Mouse (Mus musculus) natural killer cell, adult 2 months (primary cell): Measurements from ENCODE around the gene Rps18.

Source experiments
- DNase-seq, 2 experiments: peaks; one replicate each; pipeline ENCODE4 v3.0.0; 2022; ENCODE audit warnings: low spot score in 2 of 2

Gene Rps18

GRCm38 (mm10) chr17:33921361-33921760 is 34.4 kb downstream of the Rps18 start:
- no peak for DNase-seq

DNA sequence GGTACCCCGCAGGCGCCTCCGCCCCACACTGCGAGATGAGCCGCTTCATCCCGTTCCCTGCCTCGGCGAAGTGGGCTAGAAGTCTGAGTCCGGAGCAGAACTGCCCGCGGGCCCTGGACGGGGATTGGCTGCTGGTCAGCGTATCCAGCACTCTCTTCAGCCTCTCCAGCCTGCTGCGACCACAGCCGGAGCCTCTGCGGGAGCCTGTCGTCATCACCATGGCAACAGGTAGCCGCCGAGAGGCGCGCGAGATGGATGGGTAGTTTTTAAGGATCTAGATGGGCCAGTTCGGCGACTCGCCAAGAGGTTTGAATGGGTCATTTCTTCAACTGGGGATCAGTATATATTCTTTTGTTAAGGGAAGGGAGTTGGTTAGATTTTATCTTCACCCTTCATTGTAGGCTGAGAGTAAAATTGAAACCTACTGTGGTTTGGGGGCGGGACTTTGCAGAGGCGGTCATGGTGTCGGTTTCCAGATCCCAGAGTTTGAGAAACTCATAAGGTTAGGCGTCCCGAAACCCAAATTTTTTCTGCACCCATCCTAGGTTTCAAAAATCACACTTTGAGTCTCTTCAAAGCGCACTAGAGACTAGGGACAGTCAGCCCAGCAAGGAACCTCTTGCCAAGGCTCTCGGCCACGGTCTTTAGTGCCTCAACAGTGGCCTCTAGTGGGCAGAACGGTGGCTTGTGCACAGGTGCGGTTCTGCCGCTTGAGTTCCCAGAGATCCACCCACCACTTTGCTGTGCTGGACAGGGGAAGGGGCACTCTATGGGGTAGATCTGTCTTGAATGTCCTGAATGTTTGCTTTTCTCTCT is 35.3 kb downstream of the Rps18 start:
- peak; percentile 82 to 86 for DNase-seq

DNA sequence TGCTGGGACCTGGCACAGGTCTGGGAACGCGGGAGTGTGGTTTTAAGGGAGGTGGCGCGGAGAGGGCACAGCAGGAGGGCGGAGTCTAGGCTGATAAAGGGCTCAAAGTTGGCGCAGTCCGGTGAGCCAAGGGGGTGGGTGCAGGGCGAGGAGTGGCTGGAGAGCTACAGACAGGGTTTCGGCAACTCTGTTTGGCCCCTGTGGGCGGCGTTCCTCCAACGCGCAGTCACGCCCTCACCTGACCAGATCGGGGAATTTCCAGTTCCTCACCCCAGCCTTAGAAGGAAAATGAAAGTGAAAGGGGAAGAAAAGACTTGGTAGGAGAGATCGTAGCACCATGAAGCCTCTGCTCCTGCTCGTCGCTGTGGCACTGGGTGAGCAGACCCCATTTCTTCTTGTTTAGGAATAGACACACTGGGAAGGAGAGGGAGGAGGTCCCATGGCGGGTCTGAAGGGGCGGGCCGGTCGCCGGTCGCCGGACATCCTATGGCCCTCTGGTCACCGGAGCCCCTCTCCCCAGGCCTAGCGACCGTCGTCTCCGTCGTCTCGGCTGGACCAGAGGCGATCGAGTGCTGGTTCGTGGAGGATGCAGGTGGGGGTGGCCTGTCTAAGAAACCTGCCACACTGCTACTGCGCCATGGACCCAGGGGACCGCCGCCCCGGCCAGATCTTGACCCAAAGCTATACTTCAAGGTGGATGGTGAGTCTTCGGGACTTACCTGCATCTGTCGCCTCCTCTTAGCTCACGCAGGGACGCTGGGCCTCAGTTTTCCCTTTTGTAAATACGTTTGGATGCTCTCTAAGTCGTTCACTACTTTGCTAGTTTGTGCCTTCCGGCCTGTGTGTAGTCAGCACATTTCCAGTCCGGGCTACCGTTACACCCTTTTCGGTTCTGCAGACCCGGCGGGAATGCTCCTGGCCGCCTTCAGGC is 36.2 kb downstream of the Rps18 start:
- DNase-seq, result peak; percentile 94 to 95

DNA sequence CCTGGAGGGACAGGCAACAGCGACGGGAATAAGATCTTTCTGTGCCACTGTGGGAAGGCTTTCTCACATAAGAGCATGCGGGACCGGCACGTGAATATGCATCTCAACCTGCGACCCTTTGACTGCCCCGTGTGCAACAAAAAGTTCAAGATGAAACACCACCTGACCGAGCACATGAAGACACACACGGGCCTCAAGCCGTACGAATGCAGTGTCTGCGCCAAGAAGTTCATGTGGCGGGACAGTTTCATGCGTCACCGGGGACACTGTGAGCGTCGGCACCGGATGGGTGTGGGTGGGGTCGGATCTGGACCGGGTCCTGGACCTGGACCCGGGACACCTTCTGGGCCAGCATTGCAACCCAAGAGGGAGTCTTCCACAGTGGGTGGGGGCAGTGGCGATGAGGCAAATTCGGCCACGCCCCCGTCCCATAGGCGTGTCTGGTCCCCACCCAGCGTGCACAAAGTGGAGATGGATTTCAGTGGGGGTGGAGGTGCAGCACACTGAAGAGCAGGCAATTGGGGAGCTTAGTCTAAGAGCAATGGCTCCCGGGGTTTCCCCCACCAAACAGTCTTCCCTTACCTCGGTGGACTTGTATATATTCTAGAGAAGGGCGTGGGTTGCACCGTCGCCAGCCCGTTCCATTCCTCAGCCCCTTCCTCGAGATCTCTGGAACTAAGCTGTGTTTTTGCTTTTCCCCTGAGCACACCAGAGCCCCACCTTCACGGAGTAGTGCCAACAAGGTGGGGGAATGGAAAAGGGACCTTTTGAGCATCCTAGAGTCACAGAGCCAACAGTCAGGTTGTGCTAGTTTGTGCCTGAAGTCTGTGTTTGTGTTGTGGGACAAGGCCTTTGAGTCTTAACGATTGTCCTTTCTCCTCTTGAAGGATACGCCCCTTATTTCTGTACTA is 37.3 kb downstream of the Rps18 start:
- DNase-seq, result no peak

GRCm38 (mm10) chr17:33917656-33918292 is 38.0 kb downstream of the Rps18 start:
- DNase-seq, result no peak

DNA sequence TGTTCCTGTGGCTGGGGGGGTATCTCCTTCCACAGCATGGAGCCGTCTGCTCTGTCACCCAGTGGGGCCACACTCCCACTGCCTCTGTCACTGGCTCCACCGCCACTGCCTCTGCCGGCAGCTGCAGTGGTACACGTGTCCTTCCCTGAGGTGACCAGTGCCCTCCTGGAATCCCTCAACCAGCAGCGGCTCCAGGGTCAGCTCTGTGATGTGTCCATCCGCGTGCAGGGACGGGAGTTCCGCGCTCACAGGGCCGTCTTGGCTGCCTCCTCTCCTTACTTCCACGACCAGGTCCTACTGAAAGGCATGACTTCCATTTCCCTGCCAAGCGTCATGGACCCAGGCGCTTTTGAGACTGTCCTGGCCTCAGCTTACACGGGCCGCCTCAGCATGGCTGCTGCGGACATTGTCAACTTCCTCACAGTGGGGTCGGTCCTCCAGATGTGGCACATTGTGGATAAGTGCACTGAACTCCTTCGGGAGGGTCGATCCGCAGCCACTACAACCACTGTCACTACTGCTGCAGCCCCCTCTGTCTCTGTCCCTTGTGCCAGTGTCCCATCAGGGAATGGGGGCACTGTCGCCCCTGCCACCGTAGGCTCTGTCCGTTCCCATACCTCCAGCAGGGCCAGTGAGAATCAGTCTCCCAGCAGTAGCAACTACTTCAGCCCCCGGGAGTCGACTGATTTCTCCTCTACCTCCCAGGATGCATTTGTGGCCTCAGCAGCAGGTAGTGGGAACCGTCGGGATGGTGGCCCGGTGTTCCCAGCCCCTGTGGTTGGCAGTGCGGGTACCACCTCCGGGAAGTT is 38.8 kb downstream of the Rps18 start:
- DNase-seq, result no peak

DNA sequence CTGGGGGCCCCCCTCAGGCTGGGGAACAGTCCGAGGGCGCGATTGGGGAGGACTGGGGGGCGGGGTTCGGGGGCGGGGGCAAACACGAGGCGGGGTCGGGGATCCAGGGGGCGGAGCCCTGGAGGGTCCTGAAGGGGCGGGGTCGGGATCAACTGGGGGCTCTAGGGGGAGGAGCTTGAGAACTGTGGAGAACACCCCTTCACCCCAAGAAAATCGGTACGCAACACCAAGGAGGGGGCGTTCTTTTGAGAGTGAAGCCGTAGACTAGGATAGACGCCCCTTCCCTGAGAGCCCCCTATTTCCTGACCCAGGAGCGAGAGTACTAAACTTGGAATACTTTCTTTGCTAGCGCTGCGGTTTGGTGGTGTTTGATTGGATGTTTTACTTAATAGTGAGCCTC is 39.5 kb downstream of the Rps18 start:
- no peak for DNase-seq

DNA sequence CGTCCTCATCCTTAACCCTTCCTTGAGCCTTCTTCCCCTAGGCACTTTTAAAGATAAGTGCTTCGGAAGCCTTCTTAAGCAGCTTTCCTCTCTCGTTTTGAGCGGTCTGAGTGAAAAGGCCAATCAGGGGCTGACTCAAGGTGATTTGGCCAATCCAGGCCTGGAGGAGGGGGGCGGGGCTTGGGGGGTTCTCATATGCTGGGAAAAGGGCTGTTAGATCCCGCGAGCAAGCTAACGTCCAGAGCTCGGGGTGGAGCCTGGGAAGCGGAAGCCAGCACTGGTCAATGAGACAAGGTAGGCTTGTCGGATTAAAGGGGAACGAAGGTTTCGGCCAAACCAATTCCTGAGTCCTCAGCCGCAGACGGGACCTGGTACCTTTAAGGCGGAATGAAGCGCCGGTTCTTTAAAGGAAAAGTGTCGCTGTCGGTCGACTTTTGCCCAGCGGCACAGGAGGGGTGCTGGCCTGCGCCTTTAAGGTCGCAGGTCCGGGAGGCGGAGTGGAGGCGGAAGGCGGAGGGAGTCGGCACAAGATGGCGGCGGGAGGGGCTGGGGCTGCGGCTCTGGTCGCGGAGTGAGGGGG is 40.0 kb downstream of the Rps18 start, which contains the start of the genes Tapbp and Zbtb22:
Tapbp (plus strand) TSS at position 229 of the 580 bp plus-strand sequence.
Zbtb22 (plus strand) TSS at position 234 of the 580 bp plus-strand sequence.
- DNase-seq, result peak; percentile 91 to 93

GRCm38 (mm10) chr17:33914969-33915391 is 40.8 kb downstream of the Rps18 start:
- no peak for DNase-seq

- no peak for DNase-seq
Observed at GRCm38 (mm10) chr17:33913905-33914304, 41.9 kb downstream of the Rps18 start.

DNA sequence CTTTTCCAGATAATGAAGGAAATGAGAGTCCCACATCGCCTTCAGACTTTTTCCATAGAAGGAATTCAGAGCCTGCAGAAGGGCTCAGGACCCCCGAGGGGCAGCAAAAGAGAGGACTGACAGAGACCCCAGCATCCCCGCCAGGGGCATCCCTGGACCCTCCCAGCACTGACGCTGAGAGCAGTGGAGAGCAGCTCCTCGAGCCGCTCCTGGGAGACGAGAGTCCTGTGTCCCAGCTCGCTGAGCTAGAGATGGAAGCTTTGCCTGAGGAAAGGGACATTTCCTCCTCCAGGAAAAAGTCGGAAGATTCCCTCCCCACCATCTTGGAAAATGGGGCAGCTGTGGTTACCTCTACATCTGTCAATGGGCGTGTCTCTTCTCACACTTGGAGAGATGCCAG is 42.5 kb downstream of the Rps18 start:
- DNase-seq, result no peak

DNA sequence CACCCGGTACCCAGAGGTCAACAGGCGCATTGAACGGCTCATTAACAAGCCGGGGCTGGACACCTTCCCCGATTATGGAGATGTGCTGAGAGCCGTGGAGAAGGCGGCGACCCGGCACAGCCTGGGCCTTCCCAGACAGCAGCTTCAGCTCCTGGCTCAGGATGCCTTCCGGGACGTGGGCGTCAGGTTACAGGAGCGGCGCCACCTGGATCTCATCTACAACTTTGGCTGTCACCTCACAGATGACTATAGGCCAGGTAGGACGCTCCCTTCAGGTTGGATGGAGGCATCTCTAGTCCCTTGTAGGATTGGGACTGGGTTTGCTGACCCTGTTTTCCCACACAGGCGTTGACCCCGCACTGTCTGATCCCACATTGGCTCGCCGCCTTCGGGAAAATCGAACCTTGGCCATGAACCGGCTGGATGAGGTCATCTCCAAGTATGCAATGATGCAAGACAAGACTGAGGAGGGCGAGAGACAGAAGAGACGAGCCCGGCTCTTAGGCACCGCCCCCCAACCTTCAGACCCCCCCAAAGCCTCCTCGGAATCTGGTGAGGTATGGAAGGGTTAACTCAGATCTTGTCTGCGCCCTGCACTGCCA is 43.9 kb downstream of the Rps18 start:
- DNase-seq, result no peak

DNA sequence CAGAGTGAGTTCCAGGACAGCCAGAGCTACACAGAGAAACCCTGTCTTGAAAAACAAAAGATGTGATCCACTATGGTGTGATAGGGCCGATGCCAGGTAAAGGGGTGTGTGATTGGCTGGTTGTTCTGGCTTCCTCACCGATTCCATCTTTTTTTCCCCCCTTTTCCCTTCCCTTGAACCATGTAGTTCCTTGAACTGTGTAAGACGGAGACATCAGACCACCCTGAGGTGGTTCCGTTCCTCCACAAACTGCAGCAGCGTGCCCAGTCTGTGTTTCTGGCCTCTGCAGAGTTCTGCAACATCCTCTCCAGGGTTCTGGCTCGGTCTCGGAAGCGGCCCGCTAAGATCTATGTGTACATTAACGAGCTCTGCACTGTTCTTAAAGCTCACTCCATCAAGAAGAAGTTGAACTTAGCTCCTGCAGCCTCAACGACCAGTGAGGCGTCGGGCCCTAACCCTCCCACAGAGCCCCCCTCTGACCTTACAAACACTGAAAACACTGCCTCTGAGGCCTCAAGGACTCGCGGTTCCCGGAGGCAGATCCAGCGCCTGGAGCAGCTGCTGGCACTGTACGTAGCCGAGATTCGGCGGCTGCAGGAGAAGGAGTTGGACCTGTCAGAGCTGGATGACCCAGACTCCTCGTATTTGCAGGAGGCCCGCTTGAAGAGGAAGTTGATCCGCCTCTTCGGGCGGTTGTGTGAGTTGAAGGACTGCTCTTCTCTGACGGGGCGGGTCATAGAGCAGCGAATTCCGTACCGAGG is 44.6 kb downstream of the Rps18 start:
- no peak for DNase-seq

DNA sequence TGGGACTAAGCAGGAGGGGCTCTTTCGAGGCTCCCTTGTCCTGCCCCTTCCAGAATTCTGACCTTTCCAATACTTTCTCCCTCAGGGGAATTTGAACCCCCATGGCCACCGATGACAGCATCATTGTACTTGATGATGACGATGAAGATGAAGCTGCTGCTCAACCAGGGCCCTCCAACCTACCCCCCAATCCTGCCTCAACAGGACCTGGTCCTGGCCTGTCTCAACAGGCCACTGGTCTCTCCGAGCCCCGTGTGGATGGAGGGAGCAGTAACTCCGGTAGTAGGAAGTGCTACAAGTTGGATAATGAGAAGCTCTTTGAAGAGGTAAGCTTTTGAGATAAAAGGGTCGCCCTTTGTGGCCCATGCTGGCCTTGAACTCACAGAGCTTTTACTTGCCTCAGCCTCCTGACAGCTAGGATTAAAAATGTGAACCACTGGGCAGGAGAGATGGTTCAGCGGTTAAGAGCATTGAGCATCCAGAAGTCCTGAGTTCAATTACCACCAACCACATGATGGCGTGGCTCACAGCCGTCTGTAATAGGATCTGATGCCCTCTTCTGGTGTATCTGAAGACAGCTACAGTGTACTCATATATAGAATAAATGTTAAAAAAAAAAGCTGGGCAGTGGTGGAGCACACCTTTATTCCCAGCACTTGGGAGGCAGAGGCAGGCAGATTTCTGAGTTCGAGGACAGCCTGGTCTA is 45.3 kb downstream of the Rps18 start:
- DNase-seq, result no peak

DNA sequence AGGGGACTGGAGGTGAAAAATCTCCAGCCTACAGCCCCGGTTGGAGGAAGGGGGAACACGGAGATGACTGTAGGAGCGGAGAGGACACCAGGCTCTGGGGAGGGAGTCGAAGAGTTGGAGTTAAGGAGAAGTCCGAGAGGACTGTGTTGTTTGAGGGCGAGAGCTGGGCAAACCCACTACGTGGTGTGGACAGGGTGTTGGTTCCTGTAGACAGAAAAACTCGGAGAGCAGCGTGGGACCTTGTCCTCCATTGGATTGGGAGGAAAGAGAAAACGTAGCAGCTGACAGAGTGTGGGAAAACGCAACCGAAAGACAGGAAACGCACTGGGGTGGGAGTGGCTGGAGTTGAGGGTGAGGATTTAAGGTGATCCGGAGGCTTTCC is 45.9 kb downstream of the Rps18 start:
- DNase-seq, result peak in 1 of 2 experiments; percentile 31

DNA sequence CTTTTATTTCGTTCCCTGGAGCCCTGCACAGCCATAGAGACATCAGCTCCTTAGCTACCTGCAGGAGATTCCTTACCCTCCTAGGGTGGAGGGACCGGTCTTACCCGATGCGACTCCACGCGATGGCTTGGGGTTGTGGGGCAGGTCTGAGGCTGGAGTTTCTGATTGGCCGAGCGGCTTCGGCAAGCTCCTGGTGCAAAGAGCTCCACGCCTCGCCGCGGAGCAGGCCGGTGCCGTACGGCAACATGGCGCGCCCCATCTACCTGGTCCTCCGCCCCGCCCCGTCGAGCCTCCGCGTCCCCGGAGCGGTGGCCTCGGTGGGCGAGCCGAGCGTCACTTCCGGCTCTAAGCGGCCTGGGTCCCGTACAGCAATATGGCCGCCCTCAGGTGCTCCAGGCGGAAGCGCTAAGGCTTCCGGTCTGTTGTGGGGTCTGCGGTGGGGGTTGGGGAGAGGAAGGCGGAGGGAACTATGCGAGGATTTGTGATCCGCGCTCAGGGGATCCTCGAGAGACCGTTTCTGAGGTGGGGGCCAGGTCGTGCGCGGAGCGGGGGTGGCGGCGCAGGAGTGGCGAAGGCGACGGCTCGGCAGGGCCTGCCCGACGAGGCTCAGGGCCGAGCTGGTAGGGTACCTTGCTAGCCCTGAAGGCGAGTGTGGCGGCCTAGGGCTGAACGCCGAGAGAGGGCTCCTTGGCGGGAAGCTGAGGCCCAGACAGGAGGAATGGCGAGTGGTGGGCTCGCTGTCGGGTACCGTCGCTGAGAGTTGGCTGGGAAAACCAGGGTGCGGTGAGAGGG is 46.5 kb downstream of the Rps18 start, which contains the start of gene Daxx:
Daxx (plus strand) TSS at position 338 of the 792 bp plus-strand sequence.
- peak; percentile 96 to 97 for DNase-seq
